Mouse (Mus musculus) urinary bladder, adult 18-20 months (tissue): ENCODE data around the gene Klhl24.

Source experiments
- DNase-seq, 2 experiments: peaks; one replicate each; pipeline ENCODE4 v3.0.0; 2022; ENCODE audit warnings: low spot score in 2 of 2, mixed read lengths in 2 of 2

Klhl24 gene

GRCm38 (mm10) chr16:20144568-20144967, 47.2 kb downstream of the Klhl24 start:
- no peak for DNase-seq

- DNase-seq: no peak
These were observed 54.6 kb downstream of the Klhl24 start for GRCm38 (mm10) chr16:20151991-20152390.

GRCm38 (mm10) chr16:20153742-20154141, 56.4 kb downstream of the Klhl24 start:
- no peak for DNase-seq

DNA sequence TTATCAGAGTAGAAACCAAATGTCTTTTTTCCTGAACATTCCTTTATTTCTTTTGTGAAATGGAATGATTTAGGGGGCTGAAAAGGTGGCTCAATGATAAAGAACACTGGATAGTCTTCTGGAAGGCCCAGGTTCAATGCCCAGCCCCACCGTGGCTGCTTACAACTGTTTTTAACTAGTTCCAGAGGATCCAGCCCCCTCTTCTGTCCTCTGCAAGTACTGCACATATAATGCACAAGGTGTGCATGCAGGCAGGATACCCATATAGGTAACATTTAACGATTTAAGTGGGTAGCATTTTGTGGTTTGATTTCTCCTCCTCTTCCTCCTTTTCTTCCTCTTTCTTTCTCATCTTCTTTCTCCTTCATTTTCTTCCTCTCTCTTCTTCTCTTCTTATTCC, 62.8 kb downstream of the Klhl24 start:
- DNase-seq: no peak

- no peak for DNase-seq
These were observed 71.7 kb downstream of the Klhl24 start for GRCm38 (mm10) chr16:20169071-20169470.

DNA sequence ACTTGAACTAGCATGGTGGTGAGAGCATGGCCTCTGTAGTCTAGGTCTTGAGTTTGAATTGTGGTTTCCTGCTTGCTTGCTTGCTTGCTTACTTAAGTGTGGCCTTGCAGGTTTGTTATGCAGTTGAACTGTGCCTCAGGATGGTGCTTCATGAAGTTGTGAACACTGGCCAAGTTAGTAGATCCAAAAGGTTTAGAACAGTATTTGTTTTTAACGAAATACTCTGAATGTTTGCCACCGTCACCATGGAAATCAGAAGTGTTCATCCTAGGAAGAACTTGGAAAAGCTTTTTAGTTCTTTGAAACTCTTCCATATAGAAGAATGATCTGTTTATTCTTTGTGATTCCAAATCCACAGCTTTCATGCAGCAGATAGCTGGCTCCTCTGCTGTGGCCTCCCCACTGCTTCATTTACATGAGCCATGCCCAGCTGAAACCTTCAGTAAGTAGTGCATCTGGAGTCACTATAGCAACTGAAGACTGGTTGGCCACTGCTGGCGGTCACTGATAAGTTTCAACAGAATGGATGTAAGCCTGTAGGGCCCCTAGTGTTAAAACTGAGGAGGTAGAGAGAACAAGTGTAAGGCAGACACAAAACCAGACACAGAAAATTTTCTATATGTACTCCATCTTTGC, 72.2 kb downstream of the Klhl24 start:
- no peak for DNase-seq
